Comparison of ENCODE assay signal across 23 mouse cellular contexts in genomic region chr19:58238325-58238724, GRCm38 (mm10).
DNase-seq lines count a peak whose midpoint lies in the region; ATAC-seq lines count a peak whose summit lies in the region.
"Had no signal": no experiment of that assay in that cellular context is flagged by ENCODE, and none has a peak within 500 bp of the region (broad histone marks: within the 10 kb centered on the region; RNA-seq: fewer than 3 reads in every experiment).

No protein-coding gene starts in this region.

- peak; percentile 26 for DNase-seq in CD4-positive helper T cell, adult 2 months (ENCODE audit: low read depth, low spot score)
- peak; percentile 13 for DNase-seq in c-Kit-positive CD71-negative TER-119-negative erythroid progenitor cells, embryonic 14.5 days (ENCODE audit: low read depth)
- DNase-seq in ovary, postnatal 10 days (ENCODE audit: low spot score), result no peak
- DNase-seq in layer of hippocampus, adult 9-10 months (ENCODE audit: low spot score), result no peak
- DNase-seq: adrenal gland, postnatal 25 days; cerebellum, adult 2 months; cerebellum, postnatal 25 days; gastrocnemius, postnatal 25 days; heart, adult 18-20 months; heart, postnatal 10 days; kidney, adult 2 months; kidney, postnatal 4 days; liver, embryonic 13.5 days; lung, adult 18-20 months; lung, postnatal 4 days; spleen, adult 18-20 months had no signal

- ATAC-seq in megakaryocyte, adult 5-6 weeks (ENCODE audit: poor library complexity, severe bottlenecking), result peak; percentile 76
- ATAC-seq in neutrophil, adult 5-6 weeks (ENCODE audit: extremely low read depth, insufficient number of reproducible peaks, low FRiP score, poor library complexity, severe bottlenecking), result peak; percentile 19; the same call in 1 of the 2 replicates
- ATAC-seq: forebrain, embryonic 14.5 days; hindbrain, embryonic 16.5 days; intestine, embryonic 15.5 days; lung, postnatal 0 days; midbrain, embryonic 15.5 days had no signal

Comparison
In these comparisons a context has a peak if more than half of its experiments do, and no peak if none do; other contexts are left out.
1. DNase-seq: peak in CD4-positive helper T cell, adult 2 months (single experiment) and c-Kit-positive CD71-negative TER-119-negative erythroid progenitor cells, embryonic 14.5 days (single experiment); none in ovary, postnatal 10 days (single experiment) and layer of hippocampus, adult 9-10 months (single experiment).